Mouse (Mus musculus): Measurements from ENCODE around the gene Pde4a. TPM values are rescaled to one million over a fixed set of nuclear protein-coding genes. Genes with fewer than 3 reads are reported as not detected.
A peak's percentile ranks its signal among the peaks of the same experiment; 100 is the strongest.

Pde4a gene
- polyA plus RNA-seq (2015; fragmentation: Nextera tagmentation; extraction: Ambion mirVana) = 2.8 and 3.5 TPM in 2 replicates

DNA sequence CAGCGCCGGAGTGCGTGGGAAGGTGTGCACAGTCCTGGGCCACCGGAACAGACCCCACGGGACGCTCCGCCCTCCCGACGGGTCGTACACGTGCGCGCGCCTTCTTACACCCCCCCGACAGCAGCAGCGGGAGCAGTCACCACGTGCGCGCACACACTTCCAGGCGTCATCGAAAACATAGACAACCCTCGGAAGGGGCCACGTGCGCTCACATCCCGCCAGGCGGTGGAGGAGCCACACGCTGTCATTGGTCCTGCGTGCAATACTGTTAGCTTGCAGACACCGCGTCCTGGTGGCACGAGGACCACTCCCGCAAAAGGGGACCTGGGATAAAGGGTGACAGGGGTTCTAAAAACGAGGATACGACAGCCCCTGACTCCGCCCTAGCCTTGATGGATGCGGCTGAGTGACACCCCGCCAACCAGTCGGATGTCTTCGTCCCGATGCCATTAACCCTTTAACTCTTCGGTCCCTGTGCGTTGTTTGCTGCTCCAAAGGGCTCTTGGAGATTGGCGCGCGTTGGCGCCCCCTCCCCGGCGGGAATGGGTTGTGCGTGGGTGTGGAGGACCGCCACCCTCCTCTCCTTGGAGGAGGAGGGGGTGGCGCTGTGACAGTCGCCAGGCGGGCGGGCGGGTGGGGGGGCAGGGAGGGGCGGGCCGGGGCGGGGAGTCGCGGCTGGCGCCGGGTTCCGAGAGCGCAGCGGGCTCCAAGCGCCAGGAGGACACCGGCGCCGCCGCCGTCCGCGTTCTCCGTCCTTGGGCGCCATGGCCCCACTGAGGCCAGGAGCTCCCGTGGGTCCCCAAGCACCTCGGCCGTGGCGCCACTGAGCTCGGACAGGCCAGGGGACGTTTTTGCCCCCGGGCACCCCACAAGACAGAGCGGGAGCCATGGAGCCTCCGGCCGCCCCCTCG is at the start of gene Pde4a:
TSS of gene Pde4a (plus strand) at position 674 of the 911 bp plus-strand sequence.
- Histone ChIP-seq H3K27me3 (replicated peaks; ENCODE audit: control insufficient read depth, insufficient read depth, low read length) (peaks cover 38% of the 10 kb centered on the region), H3K36me3 (ENCODE audit: control insufficient read depth, insufficient read depth) (no peaks in the 10 kb centered on the region), H3K4me2 (replicated peaks; ENCODE audit: low read depth) (peak within 1 kb of the TSS; percentile 83), H3K4me1 (replicated peaks; ENCODE audit: control insufficient read depth, insufficient read depth, low read length) (0 out of 2 replicates have a peak, but pooled peaks cover 9% of the 10 kb centered on the region), H3K27ac (ENCODE audit: low read depth, low read length) (0 out of 2 replicates have a peak within 1 kb of the TSS, but pooled peaks have one; percentile 36), H3K9ac (ENCODE audit: low read depth, low read length) (peak within 1 kb of the TSS; percentile 43), H3K4me3 (ENCODE audit: low read depth, low read length) (peak within 1 kb of the TSS; percentile 50), H3K9me3 (ENCODE audit: control insufficient read depth) (no peaks in the 10 kb centered on the region)
- ATAC-seq = no peak
- 1% methylated on average over 84 of the region's 86 CpGs for WGBS
- no peak; the same call in 1 of the 2 replicates for TF ChIP-seq CTCF (IDR thresholded peaks at IDR 0.05; ENCODE audit: low read depth)

DNA sequence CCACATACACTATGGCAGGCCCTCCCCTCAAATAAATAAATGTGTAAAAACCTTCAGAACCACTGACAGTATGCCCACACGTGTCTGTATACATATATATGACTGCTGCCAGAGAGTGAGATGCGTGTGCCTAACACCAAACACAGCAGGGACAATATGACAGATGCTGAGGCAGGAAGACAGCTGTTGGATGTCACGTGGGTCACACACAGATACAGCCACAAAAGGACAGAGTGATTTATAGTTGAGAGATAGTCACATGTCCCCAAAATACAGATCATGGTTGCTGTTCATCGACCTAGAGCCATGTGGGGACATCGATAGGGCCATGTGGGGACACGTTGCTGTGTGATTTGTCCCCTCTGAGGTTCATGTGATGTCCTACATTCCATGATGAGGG is 48.4 kb upstream of the Pde4a start:
- no peak overlapping the region for H3K4me3 ChIP-seq (ENCODE audit: low read depth, low read length)
- peaks cover 26% of the 10 kb centered on the region; the same call in 1 of the 2 replicates for H3K36me3 ChIP-seq (ENCODE audit: control insufficient read depth, insufficient read depth)
- no peaks in the 10 kb centered on the region for H3K27me3 ChIP-seq (replicated peaks; ENCODE audit: control insufficient read depth, insufficient read depth, low read length)
- H3K27ac ChIP-seq (ENCODE audit: low read depth, low read length) = no peak overlapping the region
- no peaks in the 10 kb centered on the region for H3K4me1 ChIP-seq (replicated peaks; ENCODE audit: control insufficient read depth, insufficient read depth, low read length)
- TF ChIP-seq CTCF (IDR thresholded peaks at IDR 0.05; ENCODE audit: low read depth) = no peak
- H3K9ac ChIP-seq (ENCODE audit: low read depth, low read length) = no peak overlapping the region
- 76% methylated on average over 6 of the region's 6 CpGs for WGBS
- no peak for ATAC-seq
- H3K4me2 ChIP-seq (replicated peaks; ENCODE audit: low read depth) = no peak overlapping the region
- H3K9me3 ChIP-seq (ENCODE audit: control insufficient read depth) = no peaks in the 10 kb centered on the region

DNA sequence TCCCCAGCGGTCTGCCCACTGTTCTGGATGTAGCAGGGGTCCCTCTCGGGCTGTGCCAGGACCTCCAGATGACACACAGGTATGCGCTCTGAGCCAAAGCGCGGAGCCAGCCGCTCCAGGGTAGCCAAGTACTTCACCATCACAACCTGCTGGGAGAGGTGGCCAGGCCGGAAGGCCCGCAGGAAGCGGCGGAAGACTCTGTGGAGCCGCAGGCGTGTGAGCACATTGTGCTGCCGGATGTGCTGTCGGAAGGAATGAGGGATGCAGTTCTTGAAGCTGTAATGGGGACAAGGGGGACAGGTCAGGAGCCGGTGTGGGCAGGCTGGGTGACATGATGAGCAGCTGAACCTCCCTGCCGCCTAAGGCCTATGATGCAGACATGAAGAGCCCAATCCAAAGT is 44.0 kb upstream of the Pde4a start:
- H3K9me3 ChIP-seq (ENCODE audit: control insufficient read depth) = no peaks in the 10 kb centered on the region
- TF ChIP-seq CTCF (IDR thresholded peaks at IDR 0.05; ENCODE audit: low read depth) = no peak
- no peak overlapping the region for H3K27ac ChIP-seq (ENCODE audit: low read depth, low read length)
- WGBS = 91% methylated on average over 16 of the region's 16 CpGs
- H3K9ac ChIP-seq (ENCODE audit: low read depth, low read length) = no peak overlapping the region
- no peaks in the 10 kb centered on the region for H3K4me1 ChIP-seq (replicated peaks; ENCODE audit: control insufficient read depth, insufficient read depth, low read length)
- no peak overlapping the region for H3K4me3 ChIP-seq (ENCODE audit: low read depth, low read length)
- no peak overlapping the region for H3K4me2 ChIP-seq (replicated peaks; ENCODE audit: low read depth)
- H3K27me3 ChIP-seq (replicated peaks; ENCODE audit: control insufficient read depth, insufficient read depth, low read length) = no peaks in the 10 kb centered on the region
- H3K36me3 ChIP-seq (ENCODE audit: control insufficient read depth, insufficient read depth) = peaks cover 61% of the 10 kb centered on the region; the same call in 1 of the 2 replicates
- ATAC-seq = no peak

DNA sequence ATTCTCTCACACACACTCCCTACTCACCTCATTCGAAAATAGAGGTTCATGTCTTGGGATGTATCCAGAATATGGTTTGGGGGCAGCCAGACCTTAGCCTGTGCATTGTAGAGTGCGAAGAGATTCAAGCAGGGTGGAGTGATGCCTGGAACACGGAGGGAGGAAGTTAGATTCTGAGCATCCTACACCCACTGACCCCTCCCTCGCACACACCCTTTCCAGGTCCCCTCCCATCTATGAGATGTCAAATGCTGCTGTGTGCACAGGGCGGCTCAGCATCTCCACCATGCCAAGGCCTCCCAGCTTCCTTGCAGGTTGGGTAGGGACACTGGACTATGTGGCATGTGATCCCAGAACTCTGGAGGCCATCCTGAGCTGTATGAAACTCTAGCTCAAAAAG is 40.7 kb upstream of the Pde4a start:
- ATAC-seq = no peak
- no peak overlapping the region for H3K27ac ChIP-seq (ENCODE audit: low read depth, low read length)
- peaks cover 74% of the 10 kb centered on the region for H3K36me3 ChIP-seq (ENCODE audit: control insufficient read depth, insufficient read depth)

DNA sequence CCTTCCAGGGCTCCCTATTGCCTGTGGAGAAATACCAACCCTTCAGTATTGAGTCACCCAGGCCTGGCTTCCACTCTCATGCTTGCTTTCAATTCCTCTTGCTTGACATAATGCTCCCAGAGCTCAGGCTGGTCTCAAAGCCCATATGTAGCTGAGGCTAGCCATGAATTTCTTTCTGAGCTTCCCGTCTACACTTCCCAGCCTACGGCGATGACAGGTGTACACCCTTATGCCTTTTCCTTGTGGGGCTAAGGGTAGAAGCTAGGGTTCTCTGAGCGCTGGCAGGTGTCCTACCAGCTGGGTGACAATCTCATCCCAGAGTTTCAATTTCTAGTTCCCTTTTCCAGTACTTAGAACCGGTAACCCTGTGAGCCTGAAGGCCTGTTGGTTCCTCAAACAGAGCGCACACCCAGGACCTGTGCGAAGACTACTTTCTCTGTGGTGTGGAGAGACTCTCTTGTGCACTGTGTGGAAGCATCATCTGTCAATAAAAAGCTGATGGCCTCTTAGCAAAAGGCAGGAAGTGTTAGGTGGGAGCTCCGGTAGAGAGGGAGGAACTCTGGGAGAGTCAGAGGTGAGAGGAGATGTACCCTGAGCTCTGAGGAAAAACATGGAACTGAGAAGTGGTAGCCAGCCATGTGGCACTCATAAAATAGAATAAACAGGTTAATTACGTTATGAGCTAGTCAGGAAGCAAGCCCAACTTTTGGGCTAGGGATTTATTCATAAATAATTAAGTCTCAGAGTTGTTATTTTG is 39.8 kb upstream of the Pde4a start:
- Histone ChIP-seq H3K4me2 (replicated peaks; ENCODE audit: low read depth) (no peak overlapping the region), H3K27ac (ENCODE audit: low read depth, low read length) (no peak overlapping the region), H3K4me1 (replicated peaks; ENCODE audit: control insufficient read depth, insufficient read depth, low read length) (no peaks in the 10 kb centered on the region), H3K9me3 (ENCODE audit: control insufficient read depth) (no peaks in the 10 kb centered on the region), H3K27me3 (replicated peaks; ENCODE audit: control insufficient read depth, insufficient read depth, low read length) (no peaks in the 10 kb centered on the region), H3K4me3 (ENCODE audit: low read depth, low read length) (no peak overlapping the region), H3K9ac (ENCODE audit: low read depth, low read length) (no peak overlapping the region), H3K36me3 (ENCODE audit: control insufficient read depth, insufficient read depth) (peaks cover 68% of the 10 kb centered on the region)
- no peak for ATAC-seq
- 85% methylated on average over 9 of the region's 9 CpGs for WGBS
- no peak for TF ChIP-seq CTCF (IDR thresholded peaks at IDR 0.05; ENCODE audit: low read depth)

More for the DNA sequence above, 40.7 kb upstream of the Pde4a start:
- Histone ChIP-seq H3K9me3 (ENCODE audit: control insufficient read depth) (no peaks in the 10 kb centered on the region), H3K4me2 (replicated peaks; ENCODE audit: low read depth) (no peak overlapping the region), H3K9ac (ENCODE audit: low read depth, low read length) (no peak overlapping the region), H3K4me1 (replicated peaks; ENCODE audit: control insufficient read depth, insufficient read depth, low read length) (no peaks in the 10 kb centered on the region), H3K27me3 (replicated peaks; ENCODE audit: control insufficient read depth, insufficient read depth, low read length) (no peaks in the 10 kb centered on the region), H3K4me3 (ENCODE audit: low read depth, low read length) (no peak overlapping the region)
- TF ChIP-seq CTCF (IDR thresholded peaks at IDR 0.05; ENCODE audit: low read depth) = no peak
- WGBS = 82% methylated on average over 5 of the region's 5 CpGs

DNA sequence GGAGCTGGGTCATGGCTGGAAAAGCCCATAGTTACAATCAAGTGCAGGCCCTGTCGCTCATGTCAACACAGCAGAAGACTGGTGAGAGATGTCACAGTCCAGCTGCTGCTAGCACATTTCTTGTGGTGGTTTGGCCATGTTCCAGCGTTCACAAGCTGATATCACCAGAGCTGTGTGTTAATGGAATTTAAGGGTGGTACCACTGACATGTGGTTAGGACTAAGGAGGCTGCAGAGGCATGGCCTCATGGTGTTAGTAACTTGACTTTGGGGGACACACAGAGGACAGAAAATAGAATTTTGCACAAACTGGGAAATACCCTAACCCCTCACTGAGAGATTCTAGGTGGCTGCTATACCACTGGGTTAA is 39.3 kb upstream of the Pde4a start:
- Histone ChIP-seq H3K4me3 (ENCODE audit: low read depth, low read length) (no peak overlapping the region), H3K27ac (ENCODE audit: low read depth, low read length) (no peak overlapping the region), H3K36me3 (ENCODE audit: control insufficient read depth, insufficient read depth) (peaks cover 63% of the 10 kb centered on the region), H3K9ac (ENCODE audit: low read depth, low read length) (no peak overlapping the region), H3K4me2 (replicated peaks; ENCODE audit: low read depth) (no peak overlapping the region), H3K4me1 (replicated peaks; ENCODE audit: control insufficient read depth, insufficient read depth, low read length) (no peaks in the 10 kb centered on the region), H3K27me3 (replicated peaks; ENCODE audit: control insufficient read depth, insufficient read depth, low read length) (no peaks in the 10 kb centered on the region), H3K9me3 (ENCODE audit: control insufficient read depth) (no peaks in the 10 kb centered on the region)
- 69% methylated on average over 2 of the region's 2 CpGs for WGBS
- no peak for ATAC-seq
- TF ChIP-seq CTCF (IDR thresholded peaks at IDR 0.05; ENCODE audit: low read depth) = no peak
